Mouse (Mus musculus): ENCODE measurements around the gene 4933430I17Rik.

GRCm38 (mm10) chr4:62587067-62587466, 61.9 kb downstream of the 4933430I17Rik start:
- TF ChIP-seq EP300 (IDR thresholded peaks at IDR 0.05; ENCODE audit: insufficient read depth, low read depth, low read length) (no peak), CTCF (IDR thresholded peaks at IDR 0.05) (no peak), POLR2A (IDR thresholded peaks at IDR 0.05; ENCODE audit: insufficient read depth, low read depth, low read length) (no peak)

Measured in heart, adult 2 months (tissue).